Mouse (Mus musculus) ES-E14 (cell line): ENCODE data around the gene Nup107.

ENCODE experiments used
- CHD2 ChIP-seq: IDR thresholded peaks from 2 replicates; pipeline ENCODE4 v1.6.1; 2014; ENCODE audit warnings: mild to moderate bottlenecking, low read depth, low read length, inconsistent platforms
- MAFK ChIP-seq: IDR thresholded peaks from 2 replicates; pipeline ENCODE4 v1.6.1; 2014; ENCODE audit warnings: mild to moderate bottlenecking, low read depth, low read length, inconsistent platforms; ENCODE audit not compliant: insufficient read depth
- ZC3H11A ChIP-seq: IDR thresholded peaks from 2 replicates; pipeline ENCODE4 v1.6.1; 2012; ENCODE audit warnings: low read depth, mild to moderate bottlenecking, inconsistent platforms, low read length, borderline replicate concordance
- ZNF384 ChIP-seq: IDR thresholded peaks from 2 replicates; pipeline ENCODE4 v1.6.1; 2012; ENCODE audit warnings: low read depth, low read length, inconsistent platforms

DNA sequence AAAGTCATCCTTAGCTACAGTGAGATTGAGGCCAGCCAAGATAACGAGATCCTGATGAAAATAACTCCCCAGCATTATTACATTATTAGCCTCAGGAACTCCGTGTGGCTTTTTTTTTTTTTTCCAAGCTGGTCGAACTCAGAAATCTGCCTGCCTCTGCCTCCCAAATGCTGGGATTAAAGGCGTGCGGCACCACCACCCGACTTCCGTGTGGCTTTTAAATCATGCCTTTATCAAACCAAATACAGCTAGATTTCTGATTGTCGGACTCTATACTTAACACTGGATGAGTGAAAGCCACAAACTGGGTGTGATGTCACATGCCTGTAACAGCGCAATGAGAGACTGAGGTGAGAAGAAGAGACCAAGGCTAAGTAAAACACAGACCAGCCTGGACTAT lies 79.6 kb downstream of the Nup107 start:
- TF ChIP-seq ZC3H11A (no peak), MAFK (no peak), ZNF384 (peak; percentile 34; the same call in 1 of the 2 replicates), CHD2 (no peak)
